Mouse (Mus musculus) ES-Bruce4 (cell line): ENCODE data around the gene Taar8b. TPM values are rescaled to one million over a fixed set of nuclear protein-coding genes. Genes with fewer than 3 reads are reported as not detected.
A peak's percentile ranks its signal among the peaks of the same experiment; 100 is the strongest.
"Not testable (repeated sequence)": the region's sequence is repeated elsewhere in the genome, so short reads cannot be mapped to it uniquely, and the experiment has no call there.

Source experiments
- H3K27ac ChIP-seq: 2 replicates; pipeline ENCODE4 v1.5.1; 2012; ENCODE audit warnings: low read length, inconsistent platforms; ENCODE audit not compliant: insufficient read depth
- H3K27me3 ChIP-seq: 2 replicates; pipeline ENCODE4 v1.6.1; 2012; ENCODE audit warnings: mild to moderate bottlenecking, low read length, inconsistent platforms; ENCODE audit not compliant: control insufficient read depth, poor library complexity, insufficient read depth, severe bottlenecking
- H3K36me3 ChIP-seq: 2 replicates; pipeline ENCODE4 v1.6.1; 2012; ENCODE audit warnings: inconsistent platforms, mild to moderate bottlenecking, low read length, moderate library complexity; ENCODE audit not compliant: control insufficient read depth, poor library complexity, insufficient read depth, severe bottlenecking
- H3K4me1 ChIP-seq: one replicate; pipeline ENCODE4 v1.8.1; 2011; ENCODE audit warnings: low read length; ENCODE audit not compliant: control insufficient read depth, insufficient read depth
- H3K4me3 ChIP-seq: 2 replicates; pipeline ENCODE4 v1.5.1; 2011; ENCODE audit warnings: low read depth, mild to moderate bottlenecking, low read length
- H3K9ac ChIP-seq: 2 replicates; pipeline ENCODE4 v1.6.1; 2012; ENCODE audit warnings: low read depth, mild to moderate bottlenecking, inconsistent platforms; ENCODE audit not compliant: poor library complexity, severe bottlenecking
- H3K9me3 ChIP-seq: replicated peaks from 2 replicates; pipeline ENCODE4 v1.6.1; 2012; ENCODE audit warnings: mild to moderate bottlenecking, low read length, inconsistent platforms; ENCODE audit not compliant: control insufficient read depth, poor library complexity, insufficient read depth, severe bottlenecking
- CTCF ChIP-seq: IDR thresholded peaks from one replicate; pipeline ENCODE4 v1.8.1; 2011; ENCODE audit warnings: low read depth, low read length
- EP300 ChIP-seq: IDR thresholded peaks from 2 replicates; pipeline ENCODE4 v1.6.1; 2011; ENCODE audit warnings: low read depth, low read length; ENCODE audit not compliant: insufficient read depth
- POLR2A ChIP-seq: IDR thresholded peaks from one replicate; pipeline ENCODE4 v1.8.1; 2011; ENCODE audit warnings: low read length; ENCODE audit not compliant: insufficient read depth
- polyA plus RNA-seq: library from polyadenylated mRNA; stranded (reverse); fragments of >200 nt; gene quantifications from 2 replicates; pipeline ENCODE4 v1.2.4, GENCODE M21; 2011; ENCODE audit warnings: low read depth; ENCODE audit not compliant: missing spikeins, insufficient read depth, insufficient read length

Taar8b gene
- polyA plus RNA-seq, 1 experiment, result not detected

GRCm38 (mm10) chr10:24087168-24087567, 4.9 kb downstream of the Taar8b start:
- Histone ChIP-seq H3K36me3 (no peaks in the 10 kb centered on the region), H3K9ac (no peak overlapping the region), H3K4me3 (no peak overlapping the region), H3K4me1 (no peaks in the 10 kb centered on the region), H3K9me3 (no peaks in the 10 kb centered on the region), H3K27ac (no peak overlapping the region), H3K27me3 (no peaks in the 10 kb centered on the region)
- TF ChIP-seq CTCF, result no peak
- no peak for TF ChIP-seq POLR2A
- TF ChIP-seq EP300, result no peak

DNA sequence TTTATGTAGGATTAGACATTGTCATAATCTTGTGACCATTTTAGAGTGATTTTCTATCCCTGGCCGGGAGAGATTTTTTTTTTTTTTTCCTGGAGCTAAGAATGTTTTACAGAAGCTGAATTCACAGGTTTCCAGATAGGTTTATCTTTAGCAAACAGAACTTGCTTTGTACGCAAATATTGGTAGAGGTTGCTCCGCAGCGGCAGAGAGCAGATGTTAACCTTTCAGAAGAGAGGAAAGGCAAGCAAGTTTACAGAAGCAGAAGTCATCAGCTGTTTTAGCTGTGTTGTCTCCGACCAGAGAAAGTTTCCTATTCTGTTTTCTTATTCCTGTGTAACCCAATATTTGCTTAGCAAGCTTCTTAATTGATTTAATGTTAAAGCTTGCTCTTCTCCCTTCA, 5.5 kb downstream of the Taar8b start:
- Histone ChIP-seq H3K27me3 (no peaks in the 10 kb centered on the region), H3K4me1 (no peaks in the 10 kb centered on the region), H3K9me3 (no peaks in the 10 kb centered on the region), H3K36me3 (no peaks in the 10 kb centered on the region), H3K27ac (no peak overlapping the region), H3K4me3 (no peak overlapping the region), H3K9ac (no peak overlapping the region)
- TF ChIP-seq EP300 (no peak), CTCF (no peak), POLR2A (no peak)

DNA sequence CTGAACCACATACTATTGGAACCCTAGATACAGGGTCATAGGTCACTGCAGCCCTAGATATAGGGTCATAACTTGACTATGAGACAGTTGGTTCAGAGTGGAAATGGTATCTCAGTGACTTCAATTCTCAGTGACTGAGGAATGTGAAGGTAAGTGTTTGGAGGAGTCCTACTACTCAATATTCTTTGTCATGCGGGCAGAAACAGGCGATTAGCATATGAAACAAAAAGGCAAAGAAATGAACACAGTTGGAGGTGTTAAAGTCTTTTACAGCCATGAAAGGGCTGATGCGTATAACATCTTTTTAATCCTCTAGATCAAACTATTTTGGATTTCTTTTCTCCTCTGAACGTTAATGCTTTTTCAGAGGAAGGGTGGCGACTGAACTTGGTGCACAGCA, 6.2 kb downstream of the Taar8b start:
- H3K4me1 ChIP-seq, result no peaks in the 10 kb centered on the region
- TF ChIP-seq POLR2A (no peak), CTCF (no peak), EP300 (no peak)

GRCm38 (mm10) chr10:24080166-24080565, 11.9 kb downstream of the Taar8b start:
- Histone ChIP-seq H3K27me3 (no peaks in the 10 kb centered on the region), H3K27ac (no peak overlapping the region), H3K4me3 (no peak overlapping the region), H3K9me3 (no peaks in the 10 kb centered on the region), H3K9ac (no peak overlapping the region), H3K36me3 (no peaks in the 10 kb centered on the region), H3K4me1 (no peaks in the 10 kb centered on the region)
- TF ChIP-seq CTCF, result peak; percentile 15
- TF ChIP-seq POLR2A, result no peak

More for the DNA sequence above, 6.2 kb downstream of the Taar8b start:
- H3K36me3 ChIP-seq, result no peaks in the 10 kb centered on the region
- no peaks in the 10 kb centered on the region for H3K27me3 ChIP-seq
- H3K4me3 ChIP-seq, result no peak overlapping the region
- H3K9me3 ChIP-seq, result no peaks in the 10 kb centered on the region
- H3K27ac ChIP-seq, result no peak overlapping the region
- H3K9ac ChIP-seq, result no peak overlapping the region

GRCm38 (mm10) chr10:24076200-24076599, 15.9 kb downstream of the Taar8b start, which contains the start of gene Taar8a:
Gene Taar8a, plus strand, starts transcription at chr10:24076500.
- not testable (repeated sequence) for H3K27me3 ChIP-seq, H3K4me1 ChIP-seq, H3K27ac ChIP-seq, H3K9me3 ChIP-seq, H3K4me3 ChIP-seq, H3K9ac ChIP-seq, H3K36me3 ChIP-seq

- not testable (repeated sequence) for H3K27ac ChIP-seq, H3K9ac ChIP-seq
These were observed 17.3 kb downstream of the Taar8b start for GRCm38 (mm10) chr10:24074751-24075150.

DNA sequence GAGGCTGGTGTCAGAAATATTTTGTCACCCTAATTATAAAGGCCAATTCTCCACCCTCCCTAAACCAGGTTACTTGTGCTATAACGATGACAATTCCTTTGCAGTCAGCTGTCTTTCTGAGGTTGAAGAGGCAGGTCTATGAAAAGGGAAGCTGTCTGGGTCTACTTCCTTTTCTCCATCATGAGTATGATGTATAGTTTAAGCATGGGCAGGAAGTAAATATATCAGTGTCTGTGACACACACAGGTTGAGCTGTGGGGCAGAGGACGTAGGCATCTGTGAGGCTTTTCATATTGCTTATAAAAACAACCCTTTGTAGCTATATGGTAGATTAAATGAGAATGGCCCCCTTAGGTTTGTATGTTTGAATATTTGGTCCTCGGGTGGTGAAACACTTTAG, 33.1 kb downstream of the Taar8b start:
- Histone ChIP-seq H3K27ac (no peak overlapping the region), H3K36me3 (no peaks in the 10 kb centered on the region), H3K9ac (no peak overlapping the region), H3K9me3 (no peaks in the 10 kb centered on the region), H3K27me3 (no peaks in the 10 kb centered on the region), H3K4me3 (no peak overlapping the region), H3K4me1 (no peaks in the 10 kb centered on the region)
- TF ChIP-seq POLR2A (no peak), EP300 (no peak), CTCF (no peak)

More at GRCm38 (mm10) chr10:24074751-24075150, 17.3 kb downstream of the Taar8b start:
- not testable (repeated sequence) for H3K9me3 ChIP-seq, H3K36me3 ChIP-seq, H3K27me3 ChIP-seq, H3K4me3 ChIP-seq, H3K4me1 ChIP-seq
